ENCODE assay signal across 27 mouse cellular contexts in genomic region chr6:55755491-55755890, GRCm38 (mm10).
DNase-seq lines count a peak whose midpoint lies in the region; ATAC-seq and TF ChIP-seq lines count a peak whose summit lies in the region.
"Had no signal": no experiment of that assay in that cellular context is flagged by ENCODE, and none has a peak within 500 bp of the region (broad histone marks: within the 10 kb centered on the region; RNA-seq: fewer than 3 reads in every experiment).

No protein-coding gene starts in this region.

- DNase-seq in cerebellum, postnatal 14 days: peak; percentile 79 to 90
- no peak for DNase-seq in cerebellum, adult 18-20 months
- DNase-seq in hindbrain, embryonic 11.5 days (ENCODE audit: low spot score): no peak
- DNase-seq in left cerebral cortex, postnatal 4 days: peak; percentile 35
- no peak for DNase-seq in left cerebral cortex, postnatal 10 days (ENCODE audit: extremely low spot score in 1 of 2, low spot score in 2 of 2)
- DNase-seq in brain, embryonic 14.5 days (ENCODE audit: low read depth): peak; percentile 24
- DNase-seq: adrenal gland, postnatal 10 days; adrenal gland, postnatal 36 days; B cell, adult 2 months; cerebellum, adult 9-11 months; forebrain, postnatal 0 days; gastrocnemius, adult 2 months; gastrocnemius, postnatal 14 days; heart, adult 2 months; heart, postnatal 14 days; heart, postnatal 4 days had no signal

- H3K36me3 ChIP-seq in hindbrain, embryonic 13.5 days: no peaks in the 10 kb centered on the region
- H3K36me3 ChIP-seq in hindbrain, embryonic 11.5 days (ENCODE audit: control insufficient read depth, insufficient read depth, low read length): no peaks in the 10 kb centered on the region
- H3K36me3 ChIP-seq: embryonic facial prominence, embryonic 12.5 days; embryonic facial prominence, embryonic 15.5 days; G1E; heart, embryonic 10.5 days; heart, embryonic 13.5 days had no signal

- H3K4me2 ChIP-seq in hindbrain, embryonic 13.5 days: no peak overlapping the region
- no peak overlapping the region for H3K4me2 ChIP-seq in hindbrain, embryonic 11.5 days (replicated peaks; ENCODE audit: low read depth, low read length)
- H3K4me2 ChIP-seq: embryonic facial prominence, embryonic 12.5 days; embryonic facial prominence, embryonic 15.5 days; heart, embryonic 13.5 days; hindbrain, embryonic 14.5 days had no signal

- H3K9ac ChIP-seq in hindbrain, embryonic 13.5 days: no peak overlapping the region
- no peak overlapping the region for H3K9ac ChIP-seq in hindbrain, embryonic 11.5 days (ENCODE audit: low read depth, low read length)
- H3K9ac ChIP-seq: embryonic facial prominence, embryonic 12.5 days; embryonic facial prominence, embryonic 15.5 days; forebrain, postnatal 0 days; heart, embryonic 13.5 days; hindbrain, embryonic 14.5 days had no signal

- H3K9me3 ChIP-seq in hindbrain, embryonic 13.5 days: no peaks in the 10 kb centered on the region
- H3K9me3 ChIP-seq in hindbrain, embryonic 11.5 days (ENCODE audit: control insufficient read depth, low read length): no peaks in the 10 kb centered on the region
- H3K9me3 ChIP-seq: embryonic facial prominence, embryonic 12.5 days; embryonic facial prominence, embryonic 15.5 days; G1E; heart, embryonic 10.5 days; heart, embryonic 13.5 days had no signal

- H3K4me1 ChIP-seq in hindbrain, embryonic 13.5 days (replicated peaks): 0 out of 2 replicates have a peak, but pooled peaks cover 4% of the 10 kb centered on the region
- no peaks in the 10 kb centered on the region for H3K4me1 ChIP-seq in hindbrain, embryonic 11.5 days (replicated peaks; ENCODE audit: control insufficient read depth, insufficient read depth, low read length)
- H3K4me1 ChIP-seq: embryonic facial prominence, embryonic 12.5 days; embryonic facial prominence, embryonic 15.5 days; heart, embryonic 10.5 days; heart, embryonic 13.5 days had no signal

- no peak for TF ChIP-seq CTCF in brain, embryonic 14.5 days (IDR thresholded peaks at IDR 0.05; ENCODE audit: borderline replicate concordance, extremely low read depth, insufficient read depth, insufficient read length)

- H3K4me3 ChIP-seq in hindbrain, embryonic 13.5 days: no peak overlapping the region
- H3K4me3 ChIP-seq in hindbrain, embryonic 11.5 days (ENCODE audit: low read depth, low read length): no peak overlapping the region
- H3K4me3 ChIP-seq: embryonic facial prominence, embryonic 12.5 days; embryonic facial prominence, embryonic 15.5 days; gastrocnemius, adult 2 months; heart, adult 2 months; heart, embryonic 10.5 days; heart, embryonic 13.5 days had no signal

- H3K27ac ChIP-seq in hindbrain, embryonic 13.5 days: 0 out of 2 replicates have a peak overlapping the region, but pooled peaks have one; percentile 41
- no peak overlapping the region for H3K27ac ChIP-seq in hindbrain, embryonic 11.5 days (ENCODE audit: low read depth, low read length)
- H3K27ac ChIP-seq: embryonic facial prominence, embryonic 12.5 days; embryonic facial prominence, embryonic 15.5 days; gastrocnemius, adult 2 months; heart, adult 2 months; heart, embryonic 10.5 days; heart, embryonic 13.5 days; hindbrain, embryonic 14.5 days had no signal

- WGBS in hindbrain, embryonic 13.5 days: 83% methylated on average over 6 of the region's 6 CpGs
- 89% methylated on average over 6 of the region's 6 CpGs for WGBS in hindbrain, embryonic 11.5 days

- no peak for TF ChIP-seq POLR2A in brain, embryonic 14.5 days (IDR thresholded peaks at IDR 0.05; ENCODE audit: borderline replicate concordance, extremely low read depth, insufficient read depth, insufficient read length, poor library complexity, severe bottlenecking)

- intact Hi-C loops in left cerebral cortex, postnatal 4 days (cut with DNase I): no loop called here
- intact Hi-C loops in left cerebral cortex, postnatal 10 days (cut with DNase I): no loop called here

- H3K27me3 ChIP-seq in hindbrain, embryonic 13.5 days: no peaks in the 10 kb centered on the region
- H3K27me3 ChIP-seq in hindbrain, embryonic 11.5 days (ENCODE audit: control insufficient read depth, insufficient read depth, low read length): no peaks in the 10 kb centered on the region
- H3K27me3 ChIP-seq: CH12.LX; embryonic facial prominence, embryonic 12.5 days; embryonic facial prominence, embryonic 15.5 days; heart, embryonic 13.5 days; Patski had no signal

- no peak for ATAC-seq in hindbrain, embryonic 13.5 days (ENCODE audit: low FRiP score)
- no peak for ATAC-seq in hindbrain, embryonic 11.5 days (ENCODE audit: low FRiP score)
- ATAC-seq: forebrain, embryonic 14.5 days; forebrain, postnatal 0 days; intestine, postnatal 0 days; Patski had no signal

Comparison
In these comparisons a context has a peak if more than half of its experiments do, and no peak if none do; other contexts are left out.
1. DNase-seq: peak in cerebellum, postnatal 14 days (2 of 2), left cerebral cortex, postnatal 4 days (single experiment) and brain, embryonic 14.5 days (single experiment); none in cerebellum, adult 18-20 months (0 of 2), hindbrain, embryonic 11.5 days (single experiment) and left cerebral cortex, postnatal 10 days (0 of 2).